Comparison of ENCODE assay signal across 7 mouse cellular contexts in the genomic region with DNA sequence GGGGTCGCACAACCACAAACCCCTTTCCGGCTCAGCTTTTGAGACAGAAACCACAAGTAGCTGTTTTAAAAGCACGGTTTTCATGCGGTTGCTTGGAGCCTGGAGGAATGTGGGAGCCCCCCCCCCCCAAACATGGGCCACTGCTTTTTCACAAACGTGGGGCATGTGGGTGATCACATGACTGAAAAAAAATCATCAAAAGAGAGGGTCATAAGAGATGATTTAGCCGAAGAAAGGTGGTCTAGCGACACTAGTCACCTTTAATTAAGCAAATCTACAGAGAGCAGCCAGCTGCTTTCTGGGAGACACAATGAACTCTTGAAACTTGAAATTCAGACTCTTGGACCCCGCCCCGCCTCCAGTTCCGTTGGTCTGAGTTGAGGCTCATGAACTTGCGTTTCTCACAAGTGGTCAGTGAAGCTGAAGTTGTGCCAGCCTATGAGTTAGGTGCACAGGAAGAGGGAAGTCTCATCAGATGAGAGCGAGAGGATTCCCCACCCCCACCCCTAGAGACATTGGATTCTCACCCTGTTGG. TPM values are rescaled to one million over a fixed set of nuclear protein-coding genes. Genes with fewer than 3 reads are reported as not detected.
DNase-seq lines count a peak whose midpoint lies in the region; ATAC-seq and TF ChIP-seq lines count a peak whose summit lies in the region.

No protein-coding gene starts in this region.

- WGBS in hindbrain, embryonic 12.5 days: 17% methylated on average over 12 of the region's 12 CpGs
- 5% methylated on average over 12 of the region's 12 CpGs for WGBS in liver, embryonic 12.5 days (ENCODE audit: insufficient replicate concordance)
- 22% methylated on average over 12 of the region's 12 CpGs for WGBS in neural tube, embryonic 13.5 days

- H3K4me2 ChIP-seq in hindbrain, embryonic 12.5 days (replicated peaks): peak overlapping the region; percentile 92
- peak overlapping the region; percentile 99 for H3K4me2 ChIP-seq in liver, embryonic 12.5 days
- H3K4me2 ChIP-seq in neural tube, embryonic 13.5 days: peak overlapping the region; percentile 93

- no peak for TF ChIP-seq CTCF in ES-Bruce4 (IDR thresholded peaks at IDR 0.05; ENCODE audit: low read depth, low read length)
- no peak for TF ChIP-seq CTCF in bone marrow macrophage, adult 2 months (IDR thresholded peaks at IDR 0.05; ENCODE audit: low read depth, low read length)

- H3K4me3 ChIP-seq in ES-Bruce4 (ENCODE audit: low read depth, low read length): peak overlapping the region; percentile 94
- H3K4me3 ChIP-seq in bone marrow macrophage, adult 2 months (ENCODE audit: insufficient read depth, low read length): peak overlapping the region; percentile 73
- H3K4me3 ChIP-seq in hindbrain, embryonic 12.5 days: peak overlapping the region; percentile 80
- peak overlapping the region; percentile 77 for H3K4me3 ChIP-seq in liver, embryonic 12.5 days
- H3K4me3 ChIP-seq in neural tube, embryonic 13.5 days: peak overlapping the region; percentile 64

- no peaks in the 10 kb centered on the region for H3K36me3 ChIP-seq in ES-Bruce4 (ENCODE audit: control insufficient read depth, insufficient read depth, low read length, poor library complexity, severe bottlenecking)
- no peaks in the 10 kb centered on the region for H3K36me3 ChIP-seq in hindbrain, embryonic 12.5 days
- H3K36me3 ChIP-seq in liver, embryonic 12.5 days: no peaks in the 10 kb centered on the region
- H3K36me3 ChIP-seq in neural tube, embryonic 13.5 days: no peaks in the 10 kb centered on the region

- ATAC-seq in hindbrain, embryonic 12.5 days (ENCODE audit: low FRiP score): no peak
- no peak for ATAC-seq in liver, embryonic 12.5 days
- ATAC-seq in neural tube, embryonic 13.5 days (ENCODE audit: low read depth): no peak

- no peaks in the 10 kb centered on the region for H3K9me3 ChIP-seq in ES-Bruce4 (replicated peaks; ENCODE audit: control insufficient read depth, insufficient read depth, low read length, poor library complexity, severe bottlenecking)
- H3K9me3 ChIP-seq in hindbrain, embryonic 12.5 days (replicated peaks): no peaks in the 10 kb centered on the region
- no peaks in the 10 kb centered on the region for H3K9me3 ChIP-seq in liver, embryonic 12.5 days (replicated peaks)
- no peaks in the 10 kb centered on the region for H3K9me3 ChIP-seq in neural tube, embryonic 13.5 days

- H3K27me3 ChIP-seq in ES-Bruce4 (ENCODE audit: control insufficient read depth, insufficient read depth, low read length, poor library complexity, severe bottlenecking): no peaks in the 10 kb centered on the region
- no peaks in the 10 kb centered on the region for H3K27me3 ChIP-seq in hindbrain, embryonic 12.5 days
- no peaks in the 10 kb centered on the region for H3K27me3 ChIP-seq in liver, embryonic 12.5 days (replicated peaks)
- H3K27me3 ChIP-seq in neural tube, embryonic 13.5 days: 0 out of 2 replicates have a peak, but pooled peaks cover 3% of the 10 kb centered on the region

- peak overlapping the region; percentile 73 for H3K9ac ChIP-seq in ES-Bruce4 (ENCODE audit: low read depth, poor library complexity, severe bottlenecking)
- H3K9ac ChIP-seq in hindbrain, embryonic 12.5 days: peak overlapping the region; percentile 82; the same call in 1 of the 2 replicates
- H3K9ac ChIP-seq in liver, embryonic 12.5 days: peak overlapping the region; percentile 87
- peak overlapping the region; percentile 78 for H3K9ac ChIP-seq in neural tube, embryonic 13.5 days

- H3K27ac ChIP-seq in ES-Bruce4 (ENCODE audit: insufficient read depth, low read length): no peak overlapping the region
- no peak overlapping the region for H3K27ac ChIP-seq in bone marrow macrophage, adult 2 months (ENCODE audit: insufficient read depth, low read depth, low read length)
- 0 out of 2 replicates have a peak overlapping the region, but pooled peaks have one; percentile 60 for H3K27ac ChIP-seq in hindbrain, embryonic 12.5 days
- H3K27ac ChIP-seq in liver, embryonic 12.5 days: peak overlapping the region; percentile 83
- H3K27ac ChIP-seq in neural tube, embryonic 13.5 days (replicated peaks): no peak overlapping the region

- TF ChIP-seq EP300 in ES-Bruce4 (IDR thresholded peaks at IDR 0.05; ENCODE audit: insufficient read depth, low read depth, low read length): no peak

- no peaks in the 10 kb centered on the region for H3K4me1 ChIP-seq in ES-Bruce4 (ENCODE audit: control insufficient read depth, insufficient read depth, low read length)
- H3K4me1 ChIP-seq in bone marrow macrophage, adult 2 months (ENCODE audit: control insufficient read depth, insufficient read depth, low read length): peaks cover 22% of the 10 kb centered on the region
- H3K4me1 ChIP-seq in hindbrain, embryonic 12.5 days: peaks cover 27% of the 10 kb centered on the region
- peaks cover 47% of the 10 kb centered on the region for H3K4me1 ChIP-seq in liver, embryonic 12.5 days
- H3K4me1 ChIP-seq in neural tube, embryonic 13.5 days (replicated peaks): peaks cover 25% of the 10 kb centered on the region

- no peak for DNase-seq in gastrocnemius, postnatal 4 days (ENCODE audit: low spot score in 2 of 2)
- DNase-seq in cerebellum, adult 9-11 months: no peak

- TF ChIP-seq POLR2A in ES-Bruce4 (IDR thresholded peaks at IDR 0.05; ENCODE audit: insufficient read depth, low read length): no peak
- no peak for TF ChIP-seq POLR2A in bone marrow macrophage, adult 2 months (IDR thresholded peaks at IDR 0.05; ENCODE audit: borderline replicate concordance, low read depth, low read length)

RNA-seq across cellular contexts. Expression of a gene that starts 1.0 kb away (rescaled TPM):
- polyA plus RNA-seq in ES-Bruce4 (2011; ENCODE audit: insufficient read depth, insufficient read length, low read depth, missing spikeins): 16.5 and 18.5 TPM in 2 replicates
- polyA plus RNA-seq in bone marrow macrophage, adult 2 months (2012; ENCODE audit: insufficient read depth, insufficient read length, missing spikeins): 43.3 and 48.2 TPM in 2 replicates
- polyA plus RNA-seq in hindbrain, embryonic 12.5 days (2016; fragmentation: Nextera tagmentation; extraction: Ambion mirVana): 13.3 and 14.0 TPM in 2 replicates
- 14.5 and 14.7 TPM in 2 replicates for polyA plus RNA-seq in liver, embryonic 12.5 days (2016; fragmentation: Nextera tagmentation; extraction: Ambion mirVana)
- 2.7 and 3.7 TPM in 2 replicates for polyA plus RNA-seq in neural tube, embryonic 13.5 days (2015; fragmentation: Nextera tagmentation; extraction: Ambion mirVana)
- 10 to 100 TPM; 10.2 to 11.5 TPM for total RNA-seq in gastrocnemius, postnatal 4 days (2021)

Comparison
In these comparisons a context has a peak if more than half of its experiments do, and no peak if none do; other contexts are left out.
1. H3K27ac ChIP-seq: peak in hindbrain, embryonic 12.5 days (single experiment) and liver, embryonic 12.5 days (single experiment); none in ES-Bruce4 (single experiment), bone marrow macrophage, adult 2 months (single experiment) and neural tube, embryonic 13.5 days (single experiment).
2. Peak in every context shown above with its lines, with median percentiles within 50 percentile points of each other: H3K4me3 ChIP-seq, H3K9ac ChIP-seq and H3K4me2 ChIP-seq.